Mouse (Mus musculus): Measurements from ENCODE around the gene Sypl2. TPM values are rescaled to one million over a fixed set of nuclear protein-coding genes. Genes with fewer than 3 reads are reported as not detected.

Sypl2 gene
- polyA plus RNA-seq, 1 experiment from 2014 or later = not detected

DNA sequence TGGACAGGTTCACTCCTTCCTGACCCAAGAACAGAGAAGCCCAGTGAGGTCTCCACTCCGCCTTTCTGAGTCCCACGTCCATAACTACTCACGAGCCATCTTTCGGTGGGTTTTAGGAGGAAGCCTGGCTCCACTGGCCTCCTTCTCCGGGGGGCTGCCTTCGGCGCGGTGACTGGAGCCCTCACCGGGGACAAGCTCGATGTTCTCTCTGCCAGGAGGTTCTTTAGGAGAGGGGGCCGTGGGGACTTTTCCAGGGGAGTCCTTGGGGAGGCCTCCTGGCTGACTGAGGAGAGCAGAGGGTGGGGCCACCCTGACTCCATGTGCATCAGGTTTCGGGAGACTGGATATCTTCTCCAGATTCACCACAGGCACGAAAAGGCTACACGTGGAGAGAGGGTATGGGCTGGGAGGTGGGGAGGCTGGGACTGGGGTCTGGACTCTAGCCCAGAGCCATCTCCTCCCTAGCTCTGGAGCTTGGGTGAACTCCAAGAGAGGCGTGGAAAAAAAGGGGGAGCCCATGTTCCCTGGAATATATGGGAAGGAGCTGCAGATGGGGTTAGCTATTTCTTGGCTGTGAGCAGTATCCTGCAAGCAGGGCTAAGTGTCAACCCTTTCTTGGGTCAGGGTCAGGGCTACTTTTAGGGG, 19.6 kb downstream of the Sypl2 start:
- ATAC-seq (no peak), DNase-seq (ENCODE audit: low read depth, low spot score) (no peak)
- in situ Hi-C loops (cut with MboI; ENCODE audit: low pct_unique_long_range_greater_than_20kb) = loop anchor here (5.0 kb wide), 1 partner anchor 40 kb away; no protein-coding TSS in a partner anchor
- ChIA-PET POLR2A (interaction anchor here (0.6 to 1.6 kb wide), 3 partner anchors 21 to 68 kb away, joined by 3 read pairs; no protein-coding TSS in a partner anchor), CTCF (interaction anchor here (0.8 to 15.7 kb wide), 4 partner anchors 11 to 41 kb away, joined by 3 to 247 read pairs (median 4); no protein-coding TSS in a partner anchor)
- no peak for TF ChIP-seq CTCF (IDR thresholded peaks at IDR 0.05)
- no peaks in the 10 kb centered on the region for H3K27me3 ChIP-seq

- ChIA-PET POLR2A (no interaction called here), CTCF (interaction anchor here (0.8 to 15.7 kb wide), 4 partner anchors 11 to 121 kb away, joined by 3 to 247 read pairs (median 6); no protein-coding TSS in a partner anchor)
- no peak for ATAC-seq
- no peak for DNase-seq (ENCODE audit: low read depth, low spot score)
- TF ChIP-seq CTCF (IDR thresholded peaks at IDR 0.05) = no peak
- in situ Hi-C loops (cut with MboI; ENCODE audit: low pct_unique_long_range_greater_than_20kb) = loop anchor here (5.0 kb wide), 1 partner anchor 38 kb away; no protein-coding TSS in a partner anchor
- H3K27me3 ChIP-seq = no peaks in the 10 kb centered on the region
Observed at GRCm38 (mm10) chr3:108205601-108206000, 20.8 kb downstream of the Sypl2 start.

DNA sequence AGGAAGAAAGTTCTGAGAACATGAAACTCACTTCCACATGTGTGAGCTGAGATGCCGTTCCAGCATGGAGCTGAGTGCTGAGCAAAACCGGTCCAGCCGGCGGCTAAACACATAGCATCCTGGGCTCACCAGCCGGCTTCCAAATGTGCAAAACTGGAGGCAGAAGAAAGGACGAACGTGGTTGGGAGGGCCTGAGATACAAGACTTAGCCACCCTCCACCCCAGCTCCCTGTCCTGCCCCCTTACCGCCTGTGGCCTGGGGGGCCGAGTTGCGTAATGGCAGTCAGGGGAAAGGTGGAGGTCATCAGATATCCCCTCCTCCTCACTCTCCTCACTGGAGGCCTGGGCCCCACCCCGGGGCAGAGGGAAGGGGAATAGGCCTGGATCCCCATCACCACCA, 22.0 kb downstream of the Sypl2 start:
- CTCF ChIA-PET = interaction anchor here (0.6 to 15.7 kb wide), 13 partner anchors 8 to 187 kb away, joined by 3 to 247 read pairs (median 5); partner anchors contain the start of genes Amigo1, Gnai3, Gpr61 and Gstm1
- no peaks in the 10 kb centered on the region for H3K27me3 ChIP-seq
- no peak for TF ChIP-seq CTCF (IDR thresholded peaks at IDR 0.05)
- in situ Hi-C loops (cut with MboI; ENCODE audit: low pct_unique_long_range_greater_than_20kb) = no loop called here
- DNase-seq (ENCODE audit: low read depth, low spot score) (no peak), ATAC-seq (no peak)
- POLR2A ChIA-PET = interaction anchor here (1.1 to 1.5 kb wide), 3 partner anchors 38 to 48 kb away, joined by 3 to 7 read pairs (median 5); no protein-coding TSS in a partner anchor

DNA sequence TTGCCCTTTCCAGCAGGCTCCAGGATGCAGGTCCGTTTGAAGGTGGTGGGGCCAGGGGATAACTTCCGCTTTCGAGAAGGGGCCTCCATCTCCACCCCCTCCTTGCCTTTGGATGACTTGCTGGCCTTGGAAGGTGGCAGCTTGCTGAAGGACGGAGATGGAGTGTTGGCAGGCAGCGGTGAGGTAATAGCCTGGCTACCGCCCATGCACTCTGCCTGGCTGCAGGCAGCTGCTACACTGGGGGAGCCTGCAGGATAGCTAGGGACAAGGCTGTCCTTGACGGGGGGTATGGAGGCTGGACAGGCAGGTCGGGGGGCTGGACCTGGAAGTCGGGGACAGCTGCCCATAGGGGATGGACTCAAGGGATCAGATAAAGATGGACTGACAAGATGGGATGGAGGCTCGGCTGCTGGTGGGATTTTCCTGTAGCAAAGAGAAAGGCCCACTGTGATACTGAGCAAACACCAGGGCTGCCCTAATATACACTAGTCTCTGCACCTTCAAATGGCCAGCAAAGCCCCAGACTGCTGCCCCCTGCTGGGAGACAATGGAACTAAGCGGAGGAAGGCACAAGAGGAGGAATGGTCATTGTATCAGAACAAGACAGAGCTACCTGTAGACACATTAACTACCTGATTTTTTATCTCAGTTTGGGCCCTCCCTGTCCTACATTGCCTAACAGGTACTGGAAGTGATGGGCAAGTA, 22.7 kb downstream of the Sypl2 start:
- ChIA-PET POLR2A (interaction anchor here (0.7 to 1.5 kb wide), 5 partner anchors 37 to 54 kb away, joined by 3 to 7 read pairs (median 5); partner anchors contain the start of gene Psma5), CTCF (interaction anchor here (0.6 to 15.7 kb wide), 15 partner anchors 7 to 186 kb away, joined by 3 to 247 read pairs (median 5); partner anchors contain the start of genes Amigo1, Gnai3, Gpr61 and Gstm1)
- in situ Hi-C loops (cut with MboI; ENCODE audit: low pct_unique_long_range_greater_than_20kb) = no loop called here
- TF ChIP-seq CTCF (IDR thresholded peaks at IDR 0.05) = no peak
- ATAC-seq = no peak
- no peaks in the 10 kb centered on the region for H3K27me3 ChIP-seq
- no peak for DNase-seq (ENCODE audit: low read depth, low spot score)

- ChIA-PET CTCF (interaction anchor here (1.4 to 15.7 kb wide), 7 partner anchors 12 to 55 kb away, joined by 3 to 247 read pairs (median 21); partner anchors contain the start of genes Amigo1 and Gpr61), POLR2A (interaction anchor here (0.5 to 1.5 kb wide), 5 partner anchors 17 to 123 kb away, joined by 3 to 6 read pairs (median 4); partner anchors contain the start of genes Amigo1 and Psma5)
- in situ Hi-C loops (cut with MboI; ENCODE audit: low pct_unique_long_range_greater_than_20kb) = no loop called here
- no peaks in the 10 kb centered on the region for H3K27me3 ChIP-seq
- TF ChIP-seq CTCF (IDR thresholded peaks at IDR 0.05) = no peak
- ATAC-seq (no peak), DNase-seq (ENCODE audit: low read depth, low spot score) (no peak)
Observed at GRCm38 (mm10) chr3:108203212-108203611, 23.2 kb downstream of the Sypl2 start.

DNA sequence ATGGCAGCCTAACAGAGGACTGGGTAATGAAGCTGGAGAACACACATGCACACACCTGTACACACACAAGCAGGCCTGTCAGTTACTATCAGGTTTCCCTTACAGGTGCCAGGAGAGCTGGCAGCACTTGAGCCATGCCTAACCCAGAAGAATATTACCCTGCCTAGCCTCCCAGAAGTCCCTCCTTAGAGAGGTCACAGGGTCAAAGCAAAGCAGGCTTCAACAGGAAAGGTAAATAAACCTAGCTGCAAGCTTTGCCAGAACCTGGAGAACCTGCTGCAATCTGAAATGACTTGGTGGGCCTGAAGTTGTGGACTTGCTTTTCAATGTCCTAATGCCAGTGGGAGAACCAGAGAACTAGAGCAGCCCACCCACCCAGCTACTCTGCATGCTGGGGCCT, 23.9 kb downstream of the Sypl2 start:
- ChIA-PET CTCF (interaction anchor here (1.3 to 15.7 kb wide), 10 partner anchors 8 to 187 kb away, joined by 3 to 247 read pairs (median 15); partner anchors contain the start of genes Amigo1, Atxn7l2 and Gpr61), POLR2A (interaction anchor here (0.5 to 1.7 kb wide), 5 partner anchors 11 to 124 kb away, joined by 3 to 6 read pairs (median 4); partner anchors contain the start of genes Amigo1 and Psma5)
- ATAC-seq (no peak), DNase-seq (ENCODE audit: low read depth, low spot score) (no peak)
- in situ Hi-C loops (cut with MboI; ENCODE audit: low pct_unique_long_range_greater_than_20kb) = no loop called here
- no peak for TF ChIP-seq CTCF (IDR thresholded peaks at IDR 0.05)
- no peaks in the 10 kb centered on the region for H3K27me3 ChIP-seq

DNA sequence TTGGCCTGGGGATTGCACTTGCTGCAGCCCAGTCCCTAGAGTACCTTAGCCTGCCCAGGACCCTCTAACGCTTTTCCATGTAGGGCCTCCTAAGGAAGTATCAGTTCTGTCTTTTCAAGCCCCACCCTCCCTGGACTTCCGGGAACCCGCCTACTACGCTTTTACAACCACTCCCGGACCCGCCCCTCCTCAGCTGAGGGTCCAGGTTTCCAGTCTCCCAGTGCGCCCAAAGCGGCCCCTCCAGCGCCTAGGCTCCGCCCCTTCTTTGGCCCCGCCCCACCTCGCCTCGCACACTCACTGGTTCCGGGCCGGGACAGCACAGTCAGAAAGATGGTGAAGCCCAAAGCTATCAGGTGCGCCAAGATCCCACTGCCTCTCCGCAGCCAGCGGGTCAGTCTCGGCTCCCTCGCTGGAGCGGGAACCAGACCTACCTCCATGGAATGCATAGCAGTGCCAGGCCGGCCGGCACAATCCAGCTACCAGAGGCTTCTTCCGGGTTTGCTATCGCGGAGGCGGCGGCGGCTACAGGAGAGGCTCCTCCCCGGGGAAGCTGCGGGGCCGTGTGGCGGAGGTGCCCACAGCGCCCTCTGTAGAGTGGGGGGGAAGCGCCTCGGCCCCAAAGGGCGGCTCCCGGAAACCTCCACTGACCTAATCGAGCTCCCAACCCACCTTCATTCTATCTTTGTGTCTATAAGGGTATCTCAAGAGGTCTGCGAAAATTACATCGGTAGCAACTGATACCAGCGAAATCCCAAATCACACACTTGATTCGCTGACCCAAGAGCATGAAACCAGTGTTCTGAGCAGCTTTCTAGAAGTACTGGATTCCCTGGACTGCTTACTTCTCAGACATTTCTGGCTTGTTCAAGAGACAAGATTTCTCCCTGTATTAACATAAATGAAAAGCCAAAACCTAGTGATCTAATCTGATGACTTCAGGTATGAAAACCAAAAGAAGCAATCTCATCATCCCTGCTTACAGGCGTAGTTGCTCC, 25.8 kb downstream of the Sypl2 start, which contains the start of gene Cyb561d1:
Gene Cyb561d1, minus strand, starts transcription at position 884 of the 995 bp plus-strand sequence.
- POLR2A ChIA-PET = interaction anchor here (0.6 to 3.5 kb wide), 9 partner anchors 9 to 56 kb away, joined by 3 to 17 read pairs (median 5); partner anchors contain the start of genes Amigo1, Atxn7l2, Gnai3 and Psma5
- ATAC-seq = peak; percentile 87

GRCm38 (mm10) chr3:108199231-108199630, 27.2 kb downstream of the Sypl2 start:
- CTCF ChIA-PET = interaction anchor here (5.4 to 15.7 kb wide), 3 partner anchors 8 to 34 kb away, joined by 32 to 247 read pairs (median 85); partner anchors contain the start of gene Amigo1
- POLR2A ChIA-PET = interaction anchor here (1.2 to 3.5 kb wide), 3 partner anchors 10 to 32 kb away, joined by 3 to 17 read pairs (median 10); partner anchors contain the start of gene Amigo1
- DNase-seq (ENCODE audit: low read depth, low spot score) (no peak), ATAC-seq (no peak)
- H3K27me3 ChIP-seq = no peaks in the 10 kb centered on the region
- no peak for TF ChIP-seq CTCF (IDR thresholded peaks at IDR 0.05)
- in situ Hi-C loops (cut with MboI; ENCODE audit: low pct_unique_long_range_greater_than_20kb) = no loop called here

More for the DNA sequence above, 25.8 kb downstream of the Sypl2 start, which contains the start of gene Cyb561d1:
- DNase-seq (ENCODE audit: low read depth, low spot score) = peak; percentile 85
- in situ Hi-C loops (cut with MboI; ENCODE audit: low pct_unique_long_range_greater_than_20kb) = no loop called here
- TF ChIP-seq CTCF (IDR thresholded peaks at IDR 0.05) = no peak
- CTCF ChIA-PET = interaction anchor here (0.7 to 15.7 kb wide), 12 partner anchors 9 to 189 kb away, joined by 3 to 247 read pairs (median 6); partner anchors contain the start of genes Amigo1 and Atxn7l2
- no peaks in the 10 kb centered on the region for H3K27me3 ChIP-seq

Data from Patski (cell line).